Mouse (Mus musculus): Measurements from ENCODE around the gene Ccr6. TPM values are rescaled to one million over a fixed set of nuclear protein-coding genes. Genes with fewer than 3 reads are reported as not detected.

Ccr6 gene
- polyA plus RNA-seq, 1 experiment from 2014 or later: not detected

Other genes with a start within 250 kb of the Ccr6 start
- not detected in 2 replicates for gene Gm49673, start 88.3 kb upstream of the Ccr6 start, polyA plus RNA-seq (2014; fragmentation: Nextera tagmentation; extraction: Ambion mirVana)
- gene Rnaset2a, start 87.9 kb upstream of the Ccr6 start, polyA plus RNA-seq (2014; fragmentation: Nextera tagmentation; extraction: Ambion mirVana): 28.3 and 30.0 TPM in 2 replicates
- 24.9 and 28.9 TPM in 2 replicates for gene Fgfr1op, start 70.5 kb upstream of the Ccr6 start, polyA plus RNA-seq (2014; fragmentation: Nextera tagmentation; extraction: Ambion mirVana)
- 152 and 153 TPM in 2 replicates for gene Mpc1, start 46.9 kb downstream of the Ccr6 start, polyA plus RNA-seq (2014; fragmentation: Nextera tagmentation; extraction: Ambion mirVana)
- gene Sft2d1, start 75.1 kb downstream of the Ccr6 start, polyA plus RNA-seq (2014; fragmentation: Nextera tagmentation; extraction: Ambion mirVana): 66.9 and 71.5 TPM in 2 replicates
- gene Prr18, start 101.4 kb downstream of the Ccr6 start, polyA plus RNA-seq (2014; fragmentation: Nextera tagmentation; extraction: Ambion mirVana): 0.39 TPM in 1 of 2 replicates, not detected in the other
- gene T2, start 119.9 kb downstream of the Ccr6 start, polyA plus RNA-seq (2014; fragmentation: Nextera tagmentation; extraction: Ambion mirVana): 0.73 and 0.79 TPM in 2 replicates
- gene T, start 198.4 kb downstream of the Ccr6 start, polyA plus RNA-seq (2014; fragmentation: Nextera tagmentation; extraction: Ambion mirVana): 0.24 and 0.31 TPM in 2 replicates